Mouse (Mus musculus) stomach, adult 2 months (tissue): ENCODE data around the gene Spag7. TPM values are rescaled to one million over a fixed set of nuclear protein-coding genes. Genes with fewer than 3 reads are reported as not detected.

Source experiments
- polyA plus RNA-seq: library from polyadenylated mRNA; depleted of rRNA; stranded (reverse); fragments of >200 nt; gene quantifications from 2 replicates; pipeline ENCODE4 v1.2.3, GENCODE M21; 2012; rRNA removed

Spag7 gene
- polyA plus RNA-seq = 8.1 and 8.5 TPM in 2 replicates

GRCm38 (mm10) chr11:70668771-70669505 lies at the start of gene Spag7:
Gene Spag7, minus strand, starts transcription at chr11:70669416.

DNA sequence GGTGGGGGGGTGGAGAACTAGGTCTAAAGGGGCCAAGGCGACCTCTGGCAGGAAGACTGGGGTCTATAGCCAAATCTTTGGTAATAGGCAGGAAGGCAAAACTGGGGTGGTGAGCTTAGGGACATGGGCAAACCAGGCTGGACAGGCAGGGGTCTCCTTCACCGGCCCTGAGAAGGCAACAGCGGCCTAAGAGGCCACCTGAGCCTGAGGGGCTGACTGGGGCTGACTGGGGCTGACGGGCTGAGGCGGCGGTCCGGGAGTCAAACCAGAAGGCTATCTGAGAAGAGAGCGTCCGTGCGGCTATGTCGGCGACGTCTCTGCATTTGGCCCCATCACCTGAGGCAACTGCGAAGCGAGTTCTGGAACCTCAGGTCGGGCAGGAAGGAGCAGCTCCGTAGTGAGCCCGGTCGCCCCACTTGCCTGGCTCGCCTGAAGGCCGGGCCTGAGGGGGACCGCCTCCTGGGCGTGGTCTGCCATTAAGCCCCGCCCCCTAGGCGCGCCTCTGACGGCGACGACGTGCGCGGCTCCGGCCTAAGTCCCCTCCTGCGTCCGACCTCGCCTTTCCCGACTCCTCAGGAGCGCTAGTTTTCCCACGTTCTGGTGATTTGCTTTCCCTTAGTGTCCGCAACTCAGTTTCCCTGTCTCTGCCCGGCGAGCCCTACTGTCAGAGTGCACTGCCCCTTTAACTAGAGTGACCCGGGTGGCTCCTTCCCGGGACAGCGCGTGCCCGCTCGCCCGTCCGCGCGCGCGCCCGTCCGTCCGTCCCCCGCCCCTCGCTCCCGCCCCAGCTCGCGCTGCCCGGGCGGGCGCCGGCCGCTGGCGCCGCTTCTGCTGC lies 30.7 kb upstream of the Spag7 start, which contains the start of the genes Inca1 and Kif1c:
Inca1 (minus strand) TSS at position 434 of the 835 bp plus-strand sequence.
Kif1c (plus strand) TSS at position 827 of the 835 bp plus-strand sequence.

DNA sequence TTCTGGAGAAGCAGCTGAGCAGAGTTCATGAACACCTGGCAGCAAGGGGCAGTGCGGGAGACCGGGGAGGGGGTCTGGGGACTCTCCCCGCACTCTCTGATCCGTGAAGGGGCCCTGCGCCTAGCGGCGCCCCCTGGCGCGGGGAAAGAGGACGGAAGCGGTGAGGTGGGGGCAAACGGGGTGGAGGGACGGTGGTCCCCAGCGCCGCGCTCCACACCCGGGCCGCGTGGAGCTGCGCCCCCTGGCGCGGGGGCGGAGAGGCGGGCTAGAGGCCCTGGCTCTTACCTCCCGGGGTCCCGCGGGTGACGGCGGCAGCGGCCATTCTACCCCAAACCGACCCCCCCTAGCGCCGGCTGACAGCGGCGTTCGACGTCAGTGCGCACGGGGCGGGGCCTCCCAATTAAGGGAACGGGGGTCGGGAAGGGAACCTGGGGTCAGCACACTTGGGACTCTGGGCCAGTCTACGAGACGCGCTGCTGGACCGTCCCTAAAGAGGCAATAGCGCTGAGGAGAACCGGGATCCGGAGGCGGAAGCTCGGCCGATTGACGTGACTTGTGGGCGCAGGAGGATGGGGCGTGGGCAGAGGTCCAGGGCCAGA lies 18.5 kb upstream of the Spag7 start, which contains the start of gene Camta2:
Camta2 (minus strand) TSS at position 505 of the 599 bp plus-strand sequence.

GRCm38 (mm10) chr11:70656964-70657363 lies 12.3 kb downstream of the Spag7 start, which contains the start of gene Eno3:
Gene Eno3, plus strand, starts transcription at chr11:70657202.

DNA sequence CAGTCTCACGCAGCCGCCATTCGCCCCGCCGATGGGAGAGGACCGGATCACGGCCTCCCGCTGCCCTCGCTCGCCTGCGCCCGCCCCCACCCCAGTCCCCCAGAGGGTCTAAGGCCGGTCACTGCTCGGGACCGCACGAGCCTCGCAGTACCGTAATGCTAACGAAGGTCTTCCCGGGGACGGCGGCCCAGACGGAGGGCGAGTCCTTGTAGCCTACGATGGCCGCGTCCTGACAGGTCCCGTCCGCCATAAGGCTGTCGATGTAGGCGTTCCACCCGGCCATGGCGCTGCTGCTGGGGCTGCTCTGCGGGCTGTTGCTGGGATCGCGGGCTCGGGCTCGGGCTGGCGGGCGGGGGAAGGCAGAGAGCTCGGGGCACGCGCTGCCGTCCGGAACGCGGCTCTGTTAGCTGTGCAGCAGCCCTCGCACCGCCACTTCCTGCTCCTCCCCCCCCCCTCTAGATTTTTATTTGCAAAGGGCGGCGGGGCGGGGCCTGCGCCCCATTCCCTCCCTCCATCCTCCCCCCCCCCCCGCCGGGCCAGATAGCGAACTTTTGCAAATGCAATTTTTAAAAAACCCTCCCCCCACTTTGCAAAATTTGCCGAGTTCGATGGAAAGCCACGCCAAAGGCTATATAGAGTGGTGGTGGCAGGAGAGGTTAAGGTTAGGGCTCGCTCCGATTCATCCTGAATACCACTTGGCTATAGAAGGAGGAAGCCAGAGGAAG lies 14.9 kb downstream of the Spag7 start, which contains the start of gene Pfn1:
Pfn1 (minus strand) TSS at position 447 of the 725 bp plus-strand sequence.

GRCm38 (mm10) chr11:70646691-70647650 lies 22.2 kb downstream of the Spag7 start, which contains the start of the genes Rnf167 and Slc25a11:
Gene Rnf167, plus strand, starts transcription at chr11:70647235.
Gene Slc25a11, minus strand, starts transcription at chr11:70647479.

GRCm38 (mm10) chr11:70638714-70639278 lies 30.4 kb downstream of the Spag7 start, which contains the start of gene Gp1ba:
Gene Gp1ba, plus strand, starts transcription at chr11:70639122.

DNA sequence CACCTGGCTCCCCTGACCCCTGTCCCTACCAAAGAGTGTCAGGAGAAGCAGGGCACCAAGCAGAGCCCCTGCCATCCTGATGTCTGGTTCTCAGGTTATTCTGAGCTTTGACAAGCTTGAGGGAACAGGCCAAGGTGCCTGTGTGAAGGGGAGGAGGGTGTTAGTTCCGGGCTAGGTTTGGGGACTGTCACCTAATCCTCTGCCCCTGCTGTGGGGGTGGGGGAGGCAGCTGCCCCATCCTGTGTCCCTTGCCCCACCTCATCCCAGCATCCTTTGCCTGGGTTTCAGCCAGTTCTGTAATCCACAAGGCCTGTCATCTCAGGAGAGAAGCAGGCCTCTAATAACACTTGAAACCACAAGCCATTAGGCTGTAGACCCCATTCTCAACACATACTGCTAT lies 50.1 kb downstream of the Spag7 start, which contains the start of gene Chrne:
Chrne (minus strand) TSS at position 116 of the 400 bp plus-strand sequence.

GRCm38 (mm10) chr11:70615516-70616093 lies 53.6 kb downstream of the Spag7 start, which contains the start of gene 4930544D05Rik:
Gene 4930544D05Rik, plus strand, starts transcription at chr11:70615848.

Other genes starting within 250 kb of the Spag7 start
- gene Arrb2, start 236.8 kb downstream of the Spag7 start, polyA plus RNA-seq = 16.9 and 23.4 TPM in 2 replicates
- 6.9 and 7.9 TPM in 2 replicates for gene Med11, start 217.5 kb downstream of the Spag7 start, polyA plus RNA-seq
- 2.3 TPM in 2 replicates for gene Zmynd15, start 210.0 kb downstream of the Spag7 start, polyA plus RNA-seq
- 14.1 and 16.5 TPM in 2 replicates for gene Cxcl16, start 209.4 kb downstream of the Spag7 start, polyA plus RNA-seq
- 9.1 and 10.4 TPM in 2 replicates for gene Tm4sf5, start 164.2 kb downstream of the Spag7 start, polyA plus RNA-seq
- gene Vmo1, start 154.8 kb downstream of the Spag7 start, polyA plus RNA-seq = not detected in 2 replicates
- gene Gltpd2, start 150.2 kb downstream of the Spag7 start, polyA plus RNA-seq = 0.10 TPM in 1 of 2 replicates, not detected in the other
- gene Psmb6, start 144.0 kb downstream of the Spag7 start, polyA plus RNA-seq = 154 and 176 TPM in 2 replicates
- not detected in 2 replicates for gene Gm40193, start 136.5 kb downstream of the Spag7 start, polyA plus RNA-seq
- 25.1 and 27.7 TPM in 2 replicates for gene Pld2, start 129.4 kb downstream of the Spag7 start, polyA plus RNA-seq
- 57.1 and 69.6 TPM in 2 replicates for gene Mink1, start 106.5 kb downstream of the Spag7 start, polyA plus RNA-seq
- gene 4930544D05Rik, start 53.6 kb downstream of the Spag7 start, polyA plus RNA-seq = not detected in 2 replicates
- 0.42 TPM in 1 of 2 replicates, not detected in the other for gene Chrne, start 50.2 kb downstream of the Spag7 start, polyA plus RNA-seq
- 0.05 and 0.16 TPM in 2 replicates for gene Gp1ba, start 30.3 kb downstream of the Spag7 start, polyA plus RNA-seq
- gene Rnf167, start 22.2 kb downstream of the Spag7 start, polyA plus RNA-seq = 33.9 and 37.1 TPM in 2 replicates
- 46.6 and 58.0 TPM in 2 replicates for gene Slc25a11, start 21.9 kb downstream of the Spag7 start, polyA plus RNA-seq
- 1,547 and 3,714 TPM in 2 replicates for gene Pfn1, start 14.8 kb downstream of the Spag7 start, polyA plus RNA-seq
- gene Eno3, start 12.2 kb downstream of the Spag7 start, polyA plus RNA-seq = 17.5 and 26.2 TPM in 2 replicates
- gene Camta2, start 18.7 kb upstream of the Spag7 start, polyA plus RNA-seq = 17.7 and 19.8 TPM in 2 replicates
- gene Inca1, start 30.7 kb upstream of the Spag7 start, polyA plus RNA-seq = 0.63 and 1.0 TPM in 2 replicates
- gene Kif1c, start 31.1 kb upstream of the Spag7 start, polyA plus RNA-seq = 42.2 and 58.4 TPM in 2 replicates
- gene Zfp3, start 94.8 kb upstream of the Spag7 start, polyA plus RNA-seq = 0.48 and 0.54 TPM in 2 replicates
- 0.06 and 0.09 TPM in 2 replicates for gene Scimp, start 143.2 kb upstream of the Spag7 start, polyA plus RNA-seq
- 0.52 and 0.73 TPM in 2 replicates for gene Rabep1, start 175.4 kb upstream of the Spag7 start, polyA plus RNA-seq